Mouse (Mus musculus) thymus, adult 2 months (tissue): ENCODE measurements around the gene Dhx34.

Experiments
- CTCF ChIP-seq: fragments of 200-500 bp; IDR thresholded peaks from 2 replicates; pipeline ENCODE4 v1.5.1; 2012; ENCODE audit warnings: mild to moderate bottlenecking, control low read depth, low read length, moderate library complexity, borderline replicate concordance; ENCODE audit not compliant: control insufficient read depth, poor library complexity, insufficient read depth; ENCODE audit errors: extremely low read depth
- POLR2A ChIP-seq: fragments of 200-500 bp; IDR thresholded peaks from 2 replicates; pipeline ENCODE4 v1.6.1; 2012; ENCODE audit warnings: mild to moderate bottlenecking, low read length, control low read depth, moderate library complexity; ENCODE audit not compliant: control insufficient read depth, poor library complexity, insufficient read depth; ENCODE audit errors: extremely low read depth

GRCm38 (mm10) chr7:16178114-16178513 lies 43.7 kb downstream of the Dhx34 start:
- no peak for TF ChIP-seq CTCF
- no peak for TF ChIP-seq POLR2A
